ENCODE assay signal across 8 mouse cellular contexts in genomic region chr19:59075472-59076101, GRCm38 (mm10). TPM values are rescaled to one million over a fixed set of nuclear protein-coding genes. Genes with fewer than 3 reads are reported as not detected.
DNase-seq lines count a peak whose midpoint lies in the region; ATAC-seq and TF ChIP-seq lines count a peak whose summit lies in the region.

Shtn1 (minus strand) TSS chr19:59076100.

- under 1% methylated on average over 25 of the region's 46 CpGs for WGBS in forebrain, embryonic 12.5 days
- under 1% methylated on average over 36 of the region's 46 CpGs for WGBS in hindbrain, embryonic 13.5 days
- WGBS in lung, postnatal 0 days, result under 1% methylated on average over 28 of the region's 46 CpGs

- no peak for TF ChIP-seq CTCF in lung, postnatal 0 days (IDR thresholded peaks at IDR 0.05)

- TF ChIP-seq EP300 in lung, postnatal 0 days (IDR thresholded peaks at IDR 0.05), result no peak

- peaks cover 52% of the 10 kb centered on the region for H3K27me3 ChIP-seq in forebrain, embryonic 12.5 days
- H3K27me3 ChIP-seq in hindbrain, embryonic 13.5 days, result peaks cover 48% of the 10 kb centered on the region
- H3K27me3 ChIP-seq in lung, postnatal 0 days (replicated peaks; ENCODE audit: insufficient read depth, low read length), result peaks cover 3% of the 10 kb centered on the region; the same call in 1 of the 2 replicates

- H3K9me3 ChIP-seq in ES-E14 (ENCODE audit: control insufficient read depth, insufficient read depth, low read depth, low read length), result no peaks in the 10 kb centered on the region
- no peaks in the 10 kb centered on the region for H3K9me3 ChIP-seq in forebrain, embryonic 12.5 days
- no peaks in the 10 kb centered on the region for H3K9me3 ChIP-seq in hindbrain, embryonic 13.5 days
- H3K9me3 ChIP-seq in lung, postnatal 0 days (ENCODE audit: low read length), result no peaks in the 10 kb centered on the region

- no peak within 1 kb of the TSS for H3K27ac ChIP-seq in ES-E14 (ENCODE audit: insufficient read depth, low read depth, low read length, poor library complexity, severe bottlenecking)
- peak within 1 kb of the TSS; percentile 42; the same call in 1 of the 2 replicates for H3K27ac ChIP-seq in forebrain, embryonic 12.5 days
- peak within 1 kb of the TSS; percentile 52 for H3K27ac ChIP-seq in hindbrain, embryonic 13.5 days
- peak within 1 kb of the TSS; percentile 59 for H3K27ac ChIP-seq in lung, postnatal 0 days (ENCODE audit: low read length)

- peak within 1 kb of the TSS; percentile 72 to 89 for H3K4me3 ChIP-seq in ES-E14 (ENCODE audit: insufficient read depth in 1 of 2, low read depth in 1 of 2, low read length in 2 of 2, poor library complexity in 1 of 2, severe bottlenecking in 1 of 2)
- H3K4me3 ChIP-seq in forebrain, embryonic 12.5 days (replicated peaks), result peak within 1 kb of the TSS; percentile 75
- peak within 1 kb of the TSS; percentile 79 for H3K4me3 ChIP-seq in hindbrain, embryonic 13.5 days
- H3K4me3 ChIP-seq in lung, postnatal 0 days (ENCODE audit: low read depth, low read length), result peak within 1 kb of the TSS; percentile 53

- peak; percentile 76 for ATAC-seq in forebrain, embryonic 12.5 days (ENCODE audit: low FRiP score)
- ATAC-seq in hindbrain, embryonic 13.5 days (ENCODE audit: low FRiP score), result peak; percentile 92
- ATAC-seq in lung, postnatal 0 days, result peak; percentile 94
- no peak for ATAC-seq in monocyte, adult 5-6 weeks (replicated peaks; ENCODE audit: insufficient number of reproducible peaks, low FRiP score, low TSS enrichment, poor library complexity, severe bottlenecking)

- in situ Hi-C loops in ES-E14 (cut with MboI; ENCODE audit: low sequenced_read_pairs in 2 of 2, unreplicated experiment in 2 of 2), result no loop called here

- H3K36me3 ChIP-seq in ES-E14 (ENCODE audit: control insufficient read depth, insufficient read depth, low read length, poor library complexity, severe bottlenecking), result no peaks in the 10 kb centered on the region
- H3K36me3 ChIP-seq in forebrain, embryonic 12.5 days (replicated peaks), result no peaks in the 10 kb centered on the region
- H3K36me3 ChIP-seq in hindbrain, embryonic 13.5 days, result no peaks in the 10 kb centered on the region
- no peaks in the 10 kb centered on the region for H3K36me3 ChIP-seq in lung, postnatal 0 days (ENCODE audit: insufficient read depth, low read length)

- peak within 1 kb of the TSS; percentile 33 for H3K9ac ChIP-seq in ES-E14 (ENCODE audit: insufficient read depth, low read depth, low read length, poor library complexity, severe bottlenecking)
- peak within 1 kb of the TSS; percentile 72 for H3K9ac ChIP-seq in forebrain, embryonic 12.5 days
- H3K9ac ChIP-seq in hindbrain, embryonic 13.5 days, result peak within 1 kb of the TSS; percentile 87
- H3K9ac ChIP-seq in lung, postnatal 0 days (replicated peaks; ENCODE audit: low read depth), result peak within 1 kb of the TSS; percentile 39

- peak within 1 kb of the TSS; percentile 99 for H3K4me2 ChIP-seq in forebrain, embryonic 12.5 days
- peak within 1 kb of the TSS; percentile 93 for H3K4me2 ChIP-seq in hindbrain, embryonic 13.5 days
- peak within 1 kb of the TSS; percentile 70 for H3K4me2 ChIP-seq in lung, postnatal 0 days (replicated peaks; ENCODE audit: low read depth, low read length)

- no peaks in the 10 kb centered on the region for H3K4me1 ChIP-seq in ES-E14 (ENCODE audit: control insufficient read depth in 2 of 2, insufficient read depth in 2 of 2, low read length in 2 of 2, poor library complexity in 1 of 2)
- peaks cover 11% of the 10 kb centered on the region for H3K4me1 ChIP-seq in forebrain, embryonic 12.5 days
- H3K4me1 ChIP-seq in hindbrain, embryonic 13.5 days (replicated peaks), result peaks cover 27% of the 10 kb centered on the region
- H3K4me1 ChIP-seq in lung, postnatal 0 days (ENCODE audit: insufficient read depth, low read depth, low read length), result no peaks in the 10 kb centered on the region

- no peak for DNase-seq in ES-E14 (ENCODE audit: low read depth, low spot score)
- peak; percentile 86 for DNase-seq in brain, adult 2 months (ENCODE audit: low read depth, low spot score)
- DNase-seq in layer of hippocampus, postnatal 25 days (ENCODE audit: extremely low spot score in 1 of 2, low spot score in 1 of 2), result peak; percentile 54 to 55
- DNase-seq in lung, postnatal 0 days (ENCODE audit: low spot score), result peak; percentile 76
- peak; percentile 80 for DNase-seq in right cerebral cortex, adult 18-20 months

TF ChIP-seq in ES-E14, 5 proteins besides CTCF, POLR2A, EP300 and RAD21:
- TF ChIP-seq CHD2 (IDR thresholded peaks at IDR 0.05; ENCODE audit: low read depth, low read length) (no peak), HCFC1 (IDR thresholded peaks at IDR 0.05; ENCODE audit: borderline replicate concordance, insufficient read depth, low read length) (0 out of 2 replicates have a peak, but pooled peaks have one; percentile 30), ZC3H11A (IDR thresholded peaks at IDR 0.05; ENCODE audit: borderline replicate concordance, low read depth, low read length) (no peak), ZNF384 (IDR thresholded peaks at IDR 0.05; ENCODE audit: low read depth, low read length) (no peak), MAFK (IDR thresholded peaks at IDR 0.05; ENCODE audit: insufficient read depth, low read depth, low read length) (no peak)

RNA-seq across cellular contexts. Expression of gene Shtn1, which starts in this region (rescaled TPM):
- 0.63 and 1.6 TPM in 2 replicates for total RNA-seq in ES-E14 (2012; rRNA removed)
- polyA plus RNA-seq in forebrain, embryonic 12.5 days (2016; fragmentation: Nextera tagmentation; extraction: Ambion mirVana), result 11.2 and 14.2 TPM in 2 replicates
- 29.6 and 29.8 TPM in 2 replicates for polyA plus RNA-seq in hindbrain, embryonic 13.5 days (2015; fragmentation: Nextera tagmentation; extraction: Ambion mirVana)
- total RNA-seq in layer of hippocampus, postnatal 25 days (2021), result 10 to 100 TPM; 18.7 to 25.4 TPM
- polyA plus RNA-seq in lung, postnatal 0 days (2015; fragmentation: Nextera tagmentation; extraction: Ambion mirVana), result 8.8 and 9.0 TPM in 2 replicates
- total RNA-seq in monocyte, adult 5-6 weeks (2017), result 4.2 to 9.3 TPM (median 6.3 TPM) in 3 replicates

Comparison
In these comparisons a context has a peak if more than half of its experiments do, and no peak if none do; other contexts are left out.
1. H3K9ac ChIP-seq: peak in every context shown above with its lines; median percentile 87 in hindbrain, embryonic 13.5 days; 72 in forebrain, embryonic 12.5 days; 39 in lung, postnatal 0 days; 33 in ES-E14.